Mouse (Mus musculus): ENCODE data around the gene Slc24a1.
"Not testable (repeated sequence)": the region's sequence is repeated elsewhere in the genome, so short reads cannot be mapped to it uniquely, and the experiment has no call there.

Slc24a1 gene

DNA sequence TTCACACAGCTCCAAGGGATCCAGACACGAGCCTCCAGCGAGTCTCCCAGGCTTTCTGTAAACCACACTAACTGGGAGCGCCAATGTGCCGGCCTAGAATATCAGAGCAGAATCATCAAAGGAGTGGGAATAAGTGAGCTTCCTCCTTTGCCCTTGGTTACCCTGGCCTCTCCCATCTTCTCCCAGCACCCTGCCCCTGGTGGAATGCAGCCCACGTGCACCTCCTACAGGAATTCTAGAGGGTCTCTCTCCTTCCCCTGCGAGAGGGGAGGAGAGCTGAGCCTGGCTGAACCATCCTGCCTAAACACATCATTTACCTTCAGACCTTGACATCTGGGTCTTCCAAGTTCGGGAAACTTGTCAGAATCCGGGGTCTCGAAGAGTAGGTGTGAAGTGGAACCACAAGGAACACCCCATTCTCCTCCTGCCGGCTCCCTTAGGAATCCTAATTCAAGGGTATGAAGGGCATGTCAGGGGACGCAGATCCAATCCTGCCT is at the start of gene Slc24a1:
Gene Slc24a1, minus strand, starts transcription at position 447 of the 497 bp plus-strand sequence.
- no peak for DNase-seq

DNA sequence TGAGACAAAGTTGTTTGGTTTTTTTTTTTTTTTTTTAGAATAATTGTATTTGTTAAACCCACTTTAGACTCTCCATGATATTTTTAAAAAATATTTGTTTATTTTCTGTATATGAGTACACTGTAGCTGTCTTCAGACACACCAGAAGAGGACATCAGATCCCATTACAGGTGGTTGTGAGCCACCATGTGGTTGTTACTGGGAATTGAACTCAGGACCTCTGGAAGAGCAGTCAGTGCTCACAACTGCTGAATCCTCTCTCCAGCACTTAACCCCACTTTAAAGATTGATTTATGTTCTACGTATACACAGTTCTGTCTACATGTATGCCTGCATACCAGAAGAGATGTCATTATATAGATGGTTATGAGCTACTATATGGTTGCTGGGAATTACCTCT is 44.1 kb upstream of the Slc24a1 start:
- DNase-seq, result not testable (repeated sequence)

DNA sequence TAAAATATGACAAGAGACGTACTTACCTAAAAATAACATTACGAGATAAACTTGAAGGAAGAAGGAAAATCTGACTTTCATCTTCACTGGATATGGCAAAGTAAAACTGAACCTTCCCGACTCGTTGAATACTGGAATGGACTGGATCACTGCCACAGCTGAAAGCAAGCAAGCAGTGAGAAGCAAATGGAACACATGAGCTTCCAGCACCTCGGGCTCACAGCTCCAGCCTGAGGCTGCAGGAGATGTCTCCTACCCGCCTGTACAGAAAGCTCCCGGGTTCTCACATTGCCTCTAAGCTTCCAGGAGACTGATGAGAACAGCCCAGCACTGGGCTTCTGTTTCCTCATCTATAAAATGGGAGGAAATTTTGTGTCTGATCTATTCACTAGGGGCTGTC is 38.9 kb upstream of the Slc24a1 start:
- DNase-seq, result no peak

DNA sequence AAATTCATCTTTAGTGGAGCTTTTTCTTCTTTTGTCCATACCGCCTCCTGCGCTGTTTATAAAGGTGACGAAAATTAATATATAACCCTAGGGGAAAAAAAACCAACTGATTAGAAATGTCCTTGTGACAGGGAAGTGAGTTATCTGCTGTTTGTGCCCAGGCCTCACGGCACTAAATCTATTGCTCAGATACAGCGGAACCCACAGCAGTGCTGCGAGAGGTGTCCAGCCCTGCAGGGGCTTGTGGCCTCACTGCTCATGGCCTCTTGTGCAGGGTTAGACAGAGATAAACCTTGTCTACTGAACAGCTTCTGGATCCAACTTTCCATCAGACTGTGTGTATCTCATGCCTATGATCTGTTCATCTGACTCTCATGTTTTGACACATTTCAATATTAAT is 37.0 kb upstream of the Slc24a1 start:
- DNase-seq, result no peak

DNA sequence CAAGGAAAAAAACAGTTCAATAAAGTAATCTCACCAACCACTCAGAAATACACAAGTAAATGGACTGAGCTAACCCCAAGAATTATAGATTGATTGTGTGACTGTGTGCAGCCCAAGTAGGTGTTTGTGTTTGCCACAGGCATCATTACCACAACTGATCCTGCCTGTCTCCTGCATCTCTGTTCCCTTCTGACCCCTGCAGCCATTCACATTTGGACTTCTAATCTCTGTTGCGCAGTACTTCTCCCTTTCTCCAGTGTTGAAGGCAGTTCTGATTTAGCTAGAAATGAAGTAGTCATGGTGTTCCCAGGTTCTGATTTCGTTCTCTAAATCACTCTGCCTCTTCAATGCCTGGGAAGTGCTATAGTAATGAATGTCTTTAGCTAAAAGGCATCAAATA is 36.2 kb upstream of the Slc24a1 start:
- DNase-seq, result no peak

DNA sequence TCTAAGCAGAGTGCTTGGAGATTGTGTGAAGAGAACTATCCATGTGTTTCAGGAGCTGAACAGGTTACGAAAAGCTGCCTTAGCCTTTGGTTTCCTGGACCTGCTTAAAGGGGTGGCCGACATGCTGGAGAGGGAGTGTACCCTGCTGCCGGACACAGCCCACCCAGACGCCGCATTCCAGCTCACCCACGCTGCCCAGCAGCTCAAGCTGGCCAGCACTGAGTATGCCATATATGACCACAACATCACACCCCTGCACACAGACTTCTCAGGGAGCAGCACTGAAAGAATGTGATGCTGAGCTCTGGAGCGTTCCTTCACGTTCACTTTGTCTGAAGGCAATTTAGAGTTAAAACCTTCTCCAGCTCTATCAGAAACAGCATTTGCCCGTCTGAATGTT is 34.4 kb upstream of the Slc24a1 start:
- no peak for DNase-seq

DNA sequence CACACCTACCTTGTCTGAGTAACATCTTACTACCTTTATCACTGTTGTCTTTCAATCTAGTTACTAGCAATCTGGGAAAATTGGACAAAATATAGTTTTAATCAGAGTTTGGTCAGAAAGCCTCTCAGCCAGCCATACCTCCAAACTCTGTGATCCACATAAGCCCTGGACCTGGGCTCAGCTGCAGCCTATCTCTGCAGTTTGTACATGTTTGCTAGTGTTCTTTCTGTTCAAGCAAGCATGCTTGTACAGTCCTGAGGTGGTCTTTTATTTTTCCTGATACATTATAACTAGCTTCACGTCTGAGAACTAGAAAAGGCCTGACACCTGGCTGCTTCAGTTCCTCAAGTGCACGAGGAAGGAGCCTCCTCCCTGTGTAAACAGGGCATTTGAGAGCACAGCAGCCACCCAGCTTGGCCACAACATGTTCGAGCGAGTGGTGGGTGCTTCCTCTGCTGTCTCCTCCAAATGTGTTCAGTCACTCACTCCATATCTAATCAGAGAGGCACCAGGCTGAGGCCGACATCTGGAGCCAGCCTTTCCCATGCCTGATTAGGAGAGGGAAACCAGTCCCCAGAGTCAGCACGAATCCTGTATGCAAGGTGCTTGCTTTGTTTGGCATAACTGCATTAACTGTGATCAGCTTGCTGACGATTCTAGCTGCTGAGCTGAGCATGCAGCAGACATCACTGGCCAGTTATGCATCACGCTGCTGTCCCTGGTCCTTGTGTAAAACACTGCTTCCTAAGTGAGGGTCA is 33.8 kb upstream of the Slc24a1 start:
- DNase-seq, result no peak

DNA sequence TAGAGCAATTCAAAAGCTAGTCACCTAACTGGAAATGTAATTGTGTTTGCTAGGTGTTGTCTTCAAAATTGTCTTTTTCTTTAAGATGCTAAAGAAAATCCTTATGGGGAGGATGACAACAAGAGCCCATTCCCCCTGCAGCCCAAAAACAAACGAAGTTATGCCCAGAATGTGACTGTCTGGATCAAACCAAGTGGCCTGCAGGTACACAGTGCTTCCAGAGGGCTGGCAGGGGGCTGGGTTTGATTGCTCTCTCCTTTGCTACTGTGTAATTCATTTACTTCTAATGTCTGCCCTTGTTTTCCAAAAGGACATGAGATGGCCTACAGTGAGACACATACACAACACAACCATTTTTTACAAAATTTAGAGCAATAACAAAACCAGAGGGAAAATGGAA is 30.5 kb upstream of the Slc24a1 start:
- DNase-seq, result no peak

DNA sequence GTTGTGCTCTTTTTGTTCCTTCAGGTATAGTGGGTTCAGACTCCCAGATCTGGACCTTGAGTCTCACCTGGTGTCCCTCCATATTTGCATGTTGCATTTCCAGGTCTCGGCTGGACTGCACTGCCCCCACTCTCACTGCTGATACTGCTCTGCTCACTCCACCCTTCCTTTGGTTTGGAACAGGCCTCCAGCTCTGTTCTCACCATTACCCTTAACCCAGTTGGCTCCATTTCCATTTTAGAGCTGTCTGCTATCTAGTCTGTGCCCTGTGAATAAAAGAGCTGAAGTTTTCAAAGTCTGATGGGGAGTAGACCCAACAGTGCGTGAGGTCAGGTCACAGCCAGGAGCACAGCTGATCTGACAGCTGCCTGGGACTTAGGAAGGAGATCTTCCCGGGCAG is 29.1 kb upstream of the Slc24a1 start:
- DNase-seq, result no peak

DNA sequence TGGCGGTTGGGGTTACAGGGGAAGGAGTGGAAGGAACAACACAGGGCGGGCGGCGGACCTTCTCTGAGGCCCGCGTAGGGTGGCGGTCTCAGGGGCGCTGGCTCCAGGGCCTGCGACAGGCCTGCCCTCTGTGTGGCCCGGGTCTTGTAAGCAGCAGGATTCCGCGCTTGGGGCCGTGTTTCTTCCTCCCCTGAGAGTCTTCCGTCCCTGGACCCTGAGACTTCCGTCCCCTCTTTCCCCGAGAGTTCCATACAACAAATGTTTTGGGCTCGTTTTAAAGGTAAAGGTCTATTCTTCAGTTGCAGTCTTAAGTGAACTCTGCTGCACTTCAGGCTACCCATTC is 9.5 kb upstream of the Slc24a1 start:
- no peak for DNase-seq

DNA sequence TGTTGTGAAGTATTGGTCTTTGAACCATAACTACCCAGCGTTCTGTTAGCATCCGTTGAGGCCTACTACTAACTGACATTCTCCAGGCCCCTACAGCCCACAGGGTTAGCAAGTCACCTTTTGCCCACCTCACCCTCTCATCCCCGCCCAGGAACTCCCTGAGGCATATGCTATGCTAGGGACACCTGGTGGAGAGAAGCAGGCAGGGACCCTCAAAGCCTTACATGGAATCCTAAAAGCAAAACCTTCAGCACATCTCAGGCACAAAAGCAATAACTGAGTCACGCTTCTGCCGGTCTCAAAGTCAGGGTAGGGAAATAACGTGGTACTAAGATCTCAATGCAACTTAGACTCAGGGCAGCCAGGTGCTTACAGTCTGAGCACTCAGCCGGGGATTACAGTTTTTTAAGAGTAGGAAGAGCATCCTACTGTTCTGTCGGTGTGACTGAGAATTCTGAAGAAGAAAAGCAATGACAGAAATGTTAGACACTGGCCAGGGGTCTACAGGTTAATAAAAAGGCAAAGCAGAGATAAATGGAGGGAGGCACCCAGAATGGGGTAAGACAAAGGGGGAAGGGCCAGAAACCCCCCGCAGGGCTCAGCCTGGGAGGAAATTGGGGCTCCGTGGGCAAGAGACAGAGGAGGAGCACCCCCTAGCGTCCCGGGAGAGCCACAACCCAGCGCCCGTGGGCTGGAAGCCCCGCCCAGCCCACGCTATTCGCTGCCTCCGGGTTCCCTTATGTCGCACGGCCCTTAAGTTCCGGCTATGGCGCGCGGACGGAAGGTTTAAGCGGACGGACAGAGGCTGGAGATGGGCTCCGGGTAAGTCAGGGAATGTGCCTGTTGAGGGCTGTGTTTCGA is 8.9 kb upstream of the Slc24a1 start, which contains the start of gene Ints14:
Gene Ints14, plus strand, starts transcription at position 789 of the 861 bp plus-strand sequence.
- peak; percentile 94 for DNase-seq

DNA sequence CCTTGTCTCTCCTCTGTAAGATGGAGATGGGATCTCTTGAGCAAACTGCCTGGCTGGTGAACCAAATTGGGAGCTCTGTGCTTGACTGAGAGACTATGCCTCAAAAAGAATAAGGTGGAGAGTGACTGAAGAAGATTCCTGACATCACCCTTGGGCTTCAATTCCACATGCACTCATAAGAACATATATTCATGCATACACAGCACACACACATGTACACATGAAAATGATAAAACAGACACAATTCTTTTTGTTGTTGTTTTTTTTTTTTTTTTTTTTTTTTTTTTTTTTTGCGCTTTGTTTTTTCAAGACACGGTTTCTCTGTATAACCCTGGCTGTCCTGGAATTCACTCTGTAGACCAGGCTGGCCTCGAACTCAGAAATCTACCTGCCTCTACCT is 5.9 kb upstream of the Slc24a1 start:
- no peak for DNase-seq

DNA sequence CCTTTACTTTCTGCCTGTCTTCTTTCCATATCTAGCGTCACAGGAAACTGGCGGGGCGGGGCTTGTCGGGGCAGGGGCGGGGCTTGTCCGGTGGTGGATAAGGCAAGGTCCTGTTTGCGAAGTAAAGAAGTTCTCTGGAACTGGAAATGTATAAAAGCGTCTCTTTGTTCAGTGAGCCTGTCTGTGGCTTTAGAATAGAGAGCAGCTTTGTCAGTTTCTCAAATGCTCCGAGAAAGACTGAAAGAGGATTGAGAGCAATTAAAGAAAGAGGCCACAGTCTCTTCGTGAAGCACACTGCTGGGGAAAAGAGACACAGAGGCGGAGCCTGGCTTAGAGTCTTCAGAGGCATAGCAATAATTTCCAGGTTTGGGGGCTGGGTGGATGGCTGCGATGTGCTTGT is 4.9 kb upstream of the Slc24a1 start:
- no peak for DNase-seq

DNA sequence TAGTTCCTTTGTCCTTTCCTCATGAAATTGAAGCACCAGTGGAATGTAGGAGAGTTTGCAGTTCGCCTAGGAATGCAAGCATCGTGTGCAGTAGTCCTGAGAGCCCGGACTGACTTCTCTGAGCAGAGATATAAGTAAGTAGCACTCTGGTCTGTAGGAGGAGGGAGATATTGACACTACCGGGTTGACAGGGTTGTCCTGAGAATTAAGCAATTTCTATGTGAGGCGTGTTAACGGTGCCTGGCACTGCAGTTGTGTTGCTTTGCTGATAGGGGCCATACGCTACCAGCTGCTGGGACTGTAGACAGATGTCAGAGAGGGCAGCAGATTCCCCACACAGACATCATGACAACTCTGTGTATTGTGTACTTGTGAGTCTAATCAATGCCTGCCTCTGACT is 1.8 kb upstream of the Slc24a1 start:
- DNase-seq, result no peak

DNA sequence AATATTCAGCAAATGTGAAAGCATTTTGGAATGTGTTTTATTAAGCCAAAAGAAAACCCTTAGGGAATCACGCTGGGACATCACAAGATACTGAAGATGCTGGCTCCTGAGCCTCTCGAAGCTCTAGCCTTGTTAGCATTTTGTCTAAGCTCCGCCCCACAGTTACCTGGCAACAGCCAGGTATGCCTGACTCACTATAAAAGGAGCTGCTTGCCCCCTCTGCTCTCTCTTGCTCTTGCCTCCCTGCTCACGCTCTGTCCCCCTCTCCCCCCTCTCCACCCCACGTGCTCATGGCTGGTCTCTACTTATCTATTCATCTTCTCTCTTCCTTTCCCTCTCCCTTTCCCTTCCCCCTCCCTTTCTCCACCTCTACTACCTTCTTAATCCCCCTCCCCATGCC is 648 bp upstream of the Slc24a1 start:
- no peak for DNase-seq

DNA sequence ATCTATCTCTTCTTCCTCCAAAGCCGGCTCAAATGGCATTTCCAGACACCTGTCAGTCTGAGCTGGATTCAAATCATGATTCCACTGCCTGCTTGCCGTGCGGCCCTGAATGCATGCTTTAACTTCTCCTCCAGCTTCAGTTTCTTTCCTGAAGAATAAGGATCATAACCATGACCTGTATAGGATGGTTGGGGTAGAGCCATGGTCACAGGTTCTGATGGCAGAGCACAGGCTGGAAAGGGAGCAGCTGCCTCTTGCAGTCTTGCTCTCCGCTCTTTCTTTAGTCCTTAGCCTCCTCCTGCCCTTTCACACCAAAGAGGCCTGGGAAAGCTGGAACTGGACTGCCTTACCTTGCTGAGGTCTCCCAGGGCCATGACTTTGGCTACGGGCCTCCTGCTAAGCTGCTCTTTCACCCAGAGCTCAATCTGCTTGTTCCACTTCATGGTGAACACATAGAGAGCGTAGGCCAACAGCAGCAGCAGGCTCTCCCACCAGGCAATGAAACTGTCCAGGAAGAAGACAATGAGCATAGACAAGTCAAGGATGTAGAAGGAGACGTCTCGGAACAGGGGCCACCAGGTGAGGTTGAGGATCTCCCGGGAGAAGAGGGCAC is 3.8 kb downstream of the Slc24a1 start:
- no peak for DNase-seq

DNA sequence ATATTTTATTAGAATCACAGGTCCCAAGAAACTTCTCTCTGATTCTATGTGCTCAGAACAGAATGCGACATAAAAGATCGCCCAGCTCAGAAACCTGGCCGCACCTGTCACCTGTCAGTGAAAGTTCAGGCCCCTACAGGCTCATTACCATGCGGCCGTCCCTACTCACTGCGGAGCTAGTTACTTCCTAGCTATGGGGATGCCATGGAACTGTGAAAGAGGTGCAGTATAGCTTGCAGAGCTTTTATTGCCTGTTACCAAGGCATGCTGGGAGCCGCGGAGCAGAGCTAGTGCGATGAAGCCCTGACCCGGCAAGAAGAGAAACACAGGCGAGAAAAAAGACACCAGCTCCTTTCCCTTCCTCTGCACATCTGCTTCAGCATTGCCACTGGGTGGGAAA is 7.4 kb downstream of the Slc24a1 start:
- no peak for DNase-seq

DNA sequence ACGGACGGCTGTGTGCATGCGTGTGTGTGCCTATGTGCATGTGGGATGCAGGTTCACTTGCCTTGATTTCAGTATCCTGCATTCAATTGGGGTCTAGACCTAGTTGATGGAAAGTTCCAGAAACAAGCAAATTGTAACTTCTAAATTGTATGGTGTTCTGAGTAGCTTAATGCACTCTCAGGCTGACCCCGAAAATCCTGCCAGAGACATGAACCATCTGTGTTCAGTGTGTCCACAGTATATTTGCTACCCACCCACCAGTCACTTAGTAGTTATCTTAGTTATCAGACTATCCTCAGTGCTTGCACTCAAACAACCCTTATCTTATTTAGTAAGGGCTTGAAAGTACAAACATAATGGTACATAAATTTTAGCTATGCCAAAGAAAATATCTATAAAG is 9.8 kb downstream of the Slc24a1 start:
- no peak for DNase-seq

DNA sequence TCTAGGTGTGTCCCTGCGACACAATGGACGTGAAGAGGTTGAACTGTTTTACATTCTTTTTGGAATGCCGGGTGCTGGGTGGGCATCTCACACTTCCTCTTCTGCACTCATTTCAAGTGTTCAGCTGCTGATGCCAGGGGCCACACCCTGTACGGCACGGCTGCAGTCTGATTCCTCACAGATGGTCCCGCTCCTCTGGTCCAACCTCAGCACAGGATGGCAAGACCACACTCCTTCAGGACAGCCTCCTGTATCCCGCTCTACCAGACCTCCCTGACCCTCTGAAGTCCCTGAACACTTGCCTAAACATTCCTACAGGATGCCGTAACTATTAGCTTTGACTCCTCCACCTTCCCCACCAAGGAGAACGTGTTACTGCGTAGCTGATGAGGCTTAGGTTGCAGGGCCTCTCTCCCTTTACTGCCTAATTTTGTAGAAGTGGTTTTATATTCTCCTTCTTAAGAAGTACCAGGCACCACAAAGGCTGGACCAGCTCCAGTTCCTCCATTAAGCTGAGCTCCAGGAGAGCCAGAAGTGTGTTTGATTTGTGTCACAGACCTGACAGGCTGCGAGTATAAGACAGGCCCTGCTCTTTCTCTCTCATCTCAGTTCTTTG is 10.6 kb downstream of the Slc24a1 start:
- no peak for DNase-seq

DNA sequence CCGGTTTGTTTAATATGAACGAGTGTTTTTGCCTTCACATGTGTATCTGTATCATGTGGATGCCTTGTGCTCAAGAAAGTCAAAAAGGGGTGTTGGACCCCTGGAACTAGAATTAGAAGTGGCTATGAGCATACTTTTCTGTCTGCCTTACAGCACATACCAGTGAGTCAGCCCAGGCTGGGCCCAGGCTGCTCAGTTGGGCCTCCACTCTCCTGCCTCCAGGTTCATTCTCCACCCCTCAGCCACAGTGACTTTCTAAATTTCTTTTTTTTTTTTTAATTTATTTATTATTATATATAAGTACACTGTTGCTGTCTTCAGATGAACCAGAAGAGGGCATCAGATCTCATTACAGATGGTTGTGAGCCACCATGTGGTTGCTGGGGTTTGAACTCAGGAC is 11.6 kb downstream of the Slc24a1 start:
- DNase-seq, result no peak

DNA sequence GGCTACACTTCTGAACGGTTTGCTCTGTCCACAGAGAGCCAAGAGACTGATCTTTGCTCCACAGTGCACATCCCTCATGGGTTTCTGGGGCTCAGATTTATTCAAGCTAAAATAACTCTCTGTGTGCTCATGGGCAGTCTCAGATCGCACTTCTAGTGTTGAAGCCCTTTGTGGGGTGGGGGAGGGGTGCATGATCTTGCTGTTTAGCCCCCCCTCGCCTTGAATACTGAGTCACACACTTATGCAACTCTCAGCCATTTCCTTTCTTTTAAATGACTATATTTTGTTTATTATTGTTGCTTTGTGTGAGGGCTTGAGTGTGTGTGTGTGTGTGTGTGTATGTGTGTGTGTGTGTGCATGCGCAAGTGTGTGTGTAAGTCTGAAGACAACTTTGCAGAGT is 12.1 kb downstream of the Slc24a1 start:
- no peak for DNase-seq

DNA sequence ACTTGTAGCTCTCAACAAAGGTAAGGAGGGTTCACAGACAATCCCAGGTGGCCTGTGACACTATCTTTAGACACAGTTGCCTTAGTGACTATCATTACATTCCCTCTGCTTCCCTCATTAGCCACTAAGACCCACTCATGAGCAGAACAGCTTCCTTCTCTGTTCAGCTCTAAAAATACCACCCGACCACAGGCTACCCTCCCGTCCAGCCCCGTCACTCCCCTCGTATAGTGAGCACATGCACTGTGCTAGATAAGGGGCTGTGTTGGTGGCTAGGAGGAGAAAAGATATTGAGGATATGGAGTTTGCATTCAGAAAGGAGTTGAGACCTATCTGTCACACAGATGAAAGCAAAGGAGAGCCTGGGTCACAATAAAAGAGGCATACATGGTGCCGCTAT is 12.9 kb downstream of the Slc24a1 start:
- DNase-seq, result no peak

DNA sequence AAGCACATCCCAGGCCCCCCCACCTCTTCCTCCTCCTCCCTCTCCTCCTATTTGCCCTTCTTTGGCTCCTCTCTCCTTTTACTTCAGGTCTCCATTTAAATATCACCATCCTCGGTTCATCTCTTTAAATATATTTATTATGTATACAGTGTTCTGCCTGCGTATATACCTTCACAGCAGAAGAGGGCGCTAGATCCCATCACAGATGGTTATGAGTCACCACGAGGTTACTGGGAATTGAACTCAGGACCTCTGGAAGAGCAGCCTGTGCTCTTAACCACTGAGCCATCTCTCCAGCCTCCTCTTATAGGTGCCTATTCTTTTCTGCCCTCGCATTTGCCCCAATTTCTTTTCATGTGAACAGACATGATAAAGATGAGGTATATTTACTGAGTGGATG is 13.9 kb downstream of the Slc24a1 start:
- DNase-seq, result no peak

All from cerebellum, adult 9-11 months (tissue).